Mouse (Mus musculus) ovary, postnatal 14 days (tissue): ENCODE measurements around the gene Rin1.
"Not testable (repeated sequence)": the region's sequence is repeated elsewhere in the genome, so short reads cannot be mapped to it uniquely, and the experiment has no call there.

Source experiments
- DNase-seq: peaks from one replicate; pipeline ENCODE4 v3.0.0; 2022; ENCODE audit warnings: low spot score

Gene Rin1

DNA sequence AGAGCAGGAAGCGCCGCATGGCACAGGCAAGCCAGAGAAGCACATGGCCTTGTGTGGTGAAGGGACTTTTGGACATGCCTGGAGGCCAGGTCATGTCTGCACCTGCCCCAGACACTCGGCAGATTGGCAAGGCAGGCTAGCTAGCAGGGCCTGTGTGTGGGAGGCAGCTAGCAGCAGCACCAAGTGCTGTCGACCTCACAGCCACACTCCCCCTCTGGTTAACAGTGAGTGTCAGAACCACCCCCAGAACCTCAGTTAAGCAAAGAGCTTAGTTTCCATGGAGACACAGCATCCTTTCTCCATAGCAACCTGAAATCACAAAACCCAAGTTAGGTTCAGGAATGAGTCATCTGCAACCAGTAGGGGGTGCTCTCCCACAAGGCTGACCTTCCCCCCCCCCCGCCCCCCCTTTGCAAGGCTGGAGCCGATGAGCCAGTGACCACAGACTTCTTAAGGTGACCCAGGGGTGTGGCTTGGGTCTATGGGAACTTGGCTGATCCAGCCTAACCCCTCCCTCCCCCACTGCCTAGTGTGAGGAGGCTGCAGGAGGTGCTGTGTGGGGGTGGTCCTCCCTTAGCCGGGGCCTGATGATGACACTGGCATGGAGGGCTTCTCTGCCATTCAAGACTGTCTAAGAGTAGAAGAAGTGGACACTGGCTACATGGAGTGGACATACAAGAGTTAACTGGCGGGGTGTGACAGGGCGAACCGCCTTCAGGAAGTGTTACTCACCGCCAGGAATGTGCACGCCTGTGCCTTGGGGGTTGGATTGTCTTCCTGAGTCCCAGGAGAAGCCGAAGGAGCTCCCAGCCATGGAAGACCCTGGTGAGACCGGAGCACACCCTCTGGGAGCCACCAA is at the start of gene Rin1:
Rin1 (plus strand) TSS at position 435 of the 859 bp plus-strand sequence.
- DNase-seq = no peak

DNA sequence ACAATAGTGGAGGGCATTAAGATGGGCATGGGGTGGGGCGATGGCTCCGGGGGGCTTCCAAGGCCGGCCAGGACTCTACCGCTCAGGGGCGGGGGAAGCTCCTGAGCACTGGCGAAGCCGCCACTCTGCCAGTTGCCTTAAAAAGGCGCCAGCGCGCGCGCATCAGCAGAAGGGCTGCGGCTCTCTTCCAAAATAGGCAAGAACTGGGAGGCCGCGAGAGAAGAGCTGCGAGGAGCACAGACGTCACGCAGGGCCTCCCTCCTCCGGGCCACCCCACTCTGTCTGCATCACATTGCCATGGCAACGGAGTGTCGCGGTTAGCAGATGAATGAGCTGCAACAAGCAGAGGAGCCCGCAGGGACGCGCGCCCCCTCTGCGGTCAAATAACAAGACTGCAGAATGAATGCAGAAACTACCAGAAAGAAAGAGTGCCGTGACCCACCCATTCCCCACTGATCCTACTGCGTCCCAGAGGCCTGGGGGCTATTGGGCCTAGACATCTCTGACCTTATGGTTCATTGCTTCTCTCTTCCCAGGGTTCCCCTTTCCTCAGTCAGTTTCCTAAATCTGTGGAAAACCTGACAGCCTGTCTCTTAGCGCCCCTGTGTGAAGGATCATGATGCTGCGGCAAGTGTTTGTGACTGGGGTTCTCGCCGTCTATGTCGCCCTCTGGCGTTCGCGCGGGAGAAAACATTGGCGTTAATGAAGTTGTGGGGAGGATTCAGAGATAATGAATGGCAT is 48.4 kb upstream of the Rin1 start:
- DNase-seq = peak; percentile 72

DNA sequence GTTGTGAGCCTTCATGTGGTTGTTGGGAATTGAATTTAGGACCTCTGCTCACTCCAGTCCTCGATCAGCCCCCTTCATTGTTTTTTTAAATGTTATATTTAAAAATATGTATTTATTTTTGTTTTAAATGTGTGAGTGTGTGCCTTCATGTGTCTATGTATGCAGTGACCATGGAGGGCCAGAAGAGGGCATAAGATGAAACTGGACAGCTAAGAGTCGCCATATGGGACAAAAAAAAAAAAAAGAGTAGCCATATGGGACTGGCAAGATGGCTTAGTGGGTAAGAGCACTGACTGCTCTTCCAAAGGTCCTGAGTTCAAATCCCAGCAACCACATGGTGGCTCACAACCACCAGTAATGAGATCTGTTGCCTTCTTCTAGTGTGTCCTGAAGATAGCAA is 46.6 kb upstream of the Rin1 start:
- DNase-seq = not testable (repeated sequence)

DNA sequence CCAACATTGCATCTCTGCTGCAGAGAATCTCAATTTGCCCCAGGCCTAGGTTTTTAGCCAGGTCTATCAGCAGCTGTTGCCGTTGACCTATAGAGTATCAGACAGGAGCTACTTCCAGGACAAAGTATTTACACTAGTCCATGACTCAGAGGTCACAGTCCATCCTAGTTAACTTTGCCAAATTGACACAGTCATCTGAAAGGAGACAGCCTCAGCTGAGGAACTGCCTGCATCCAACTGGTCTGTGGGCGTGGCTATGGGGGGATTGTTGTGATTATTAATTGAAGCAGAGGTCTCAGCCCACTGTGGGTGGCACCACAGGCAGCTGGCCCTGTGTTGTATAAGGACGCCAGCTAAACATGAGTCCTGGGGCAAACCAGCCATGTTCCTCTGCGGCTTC is 45.4 kb upstream of the Rin1 start:
- no peak for DNase-seq

GRCm38 (mm10) chr19:5013138-5013537 is 37.1 kb upstream of the Rin1 start:
- no peak for DNase-seq

- DNase-seq = no peak
These were observed 35.3 kb upstream of the Rin1 start for GRCm38 (mm10) chr19:5014961-5015398.

- DNase-seq = no peak
These were observed 34.0 kb upstream of the Rin1 start for GRCm38 (mm10) chr19:5016221-5016742.

DNA sequence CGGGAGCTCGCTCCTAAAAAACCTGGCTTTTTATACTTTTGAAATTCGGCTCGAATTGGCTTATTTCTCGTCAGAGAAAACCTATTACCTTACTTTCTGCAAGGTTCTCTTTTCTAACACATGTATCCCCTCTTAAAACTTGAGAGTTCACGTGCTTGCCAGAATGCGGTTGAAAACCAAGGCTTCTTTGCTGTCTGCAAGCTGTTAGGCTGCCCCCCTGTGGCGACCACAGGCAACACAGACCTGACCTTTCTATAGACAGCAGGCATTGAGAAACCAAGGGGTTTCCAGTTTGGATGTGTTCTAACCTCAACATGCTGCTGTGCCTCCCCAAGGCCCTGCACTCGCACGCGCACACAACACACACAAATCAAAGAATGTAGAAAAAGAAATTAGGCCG is 33.5 kb upstream of the Rin1 start:
- no peak for DNase-seq

DNA sequence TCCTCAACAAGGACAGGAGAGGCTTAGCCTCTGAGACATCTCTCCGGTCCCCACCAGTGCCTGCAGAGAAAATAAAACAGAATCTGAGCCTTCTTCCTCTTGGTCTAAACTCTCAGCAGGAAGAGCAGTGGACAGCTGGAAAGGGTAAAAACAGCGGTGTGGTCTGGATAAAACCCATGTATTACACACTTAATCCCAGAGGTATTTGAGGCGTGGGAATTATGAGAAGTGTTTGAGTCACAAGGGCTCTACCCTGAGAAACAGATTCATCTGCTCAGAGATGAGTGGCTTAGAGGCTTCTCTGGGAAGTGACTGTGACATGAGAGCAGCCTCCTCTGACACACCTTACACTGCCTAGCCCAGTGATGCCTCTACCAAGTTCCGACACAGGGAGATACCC is 32.7 kb upstream of the Rin1 start:
- DNase-seq = no peak

GRCm38 (mm10) chr19:5018191-5018590 is 32.1 kb upstream of the Rin1 start:
- DNase-seq = no peak

- DNase-seq = no peak
These were observed 28.9 kb upstream of the Rin1 start for GRCm38 (mm10) chr19:5021416-5021815.

GRCm38 (mm10) chr19:5023621-5024479 is 26.4 kb upstream of the Rin1 start, which contains the start of gene Slc29a2:
Slc29a2 (plus strand) TSS chr19:5023860.
- peak; percentile 80 for DNase-seq

GRCm38 (mm10) chr19:5026111-5026510 is 24.2 kb upstream of the Rin1 start:
- no peak for DNase-seq

- DNase-seq = no peak
These were observed 17.6 kb upstream of the Rin1 start for GRCm38 (mm10) chr19:5032686-5033085.

DNA sequence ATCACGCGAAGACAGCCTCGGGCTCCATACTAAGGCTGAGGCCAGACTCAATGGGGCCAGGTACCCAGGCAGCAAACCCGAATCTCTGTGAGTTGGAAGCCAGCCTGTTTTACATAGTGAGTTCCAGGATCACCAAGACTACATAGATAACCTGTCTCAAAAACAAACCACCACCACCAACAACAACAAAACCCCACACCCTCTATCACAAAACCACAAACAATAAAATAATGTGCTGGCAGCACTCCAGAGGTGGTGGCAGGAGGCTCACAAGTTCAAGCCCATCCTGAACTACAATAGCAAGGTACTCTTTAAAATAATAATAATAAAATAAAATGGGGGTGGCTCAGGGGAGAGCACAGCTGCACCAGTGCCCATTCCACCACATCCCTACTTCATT is 13.7 kb upstream of the Rin1 start:
- DNase-seq = no peak

DNA sequence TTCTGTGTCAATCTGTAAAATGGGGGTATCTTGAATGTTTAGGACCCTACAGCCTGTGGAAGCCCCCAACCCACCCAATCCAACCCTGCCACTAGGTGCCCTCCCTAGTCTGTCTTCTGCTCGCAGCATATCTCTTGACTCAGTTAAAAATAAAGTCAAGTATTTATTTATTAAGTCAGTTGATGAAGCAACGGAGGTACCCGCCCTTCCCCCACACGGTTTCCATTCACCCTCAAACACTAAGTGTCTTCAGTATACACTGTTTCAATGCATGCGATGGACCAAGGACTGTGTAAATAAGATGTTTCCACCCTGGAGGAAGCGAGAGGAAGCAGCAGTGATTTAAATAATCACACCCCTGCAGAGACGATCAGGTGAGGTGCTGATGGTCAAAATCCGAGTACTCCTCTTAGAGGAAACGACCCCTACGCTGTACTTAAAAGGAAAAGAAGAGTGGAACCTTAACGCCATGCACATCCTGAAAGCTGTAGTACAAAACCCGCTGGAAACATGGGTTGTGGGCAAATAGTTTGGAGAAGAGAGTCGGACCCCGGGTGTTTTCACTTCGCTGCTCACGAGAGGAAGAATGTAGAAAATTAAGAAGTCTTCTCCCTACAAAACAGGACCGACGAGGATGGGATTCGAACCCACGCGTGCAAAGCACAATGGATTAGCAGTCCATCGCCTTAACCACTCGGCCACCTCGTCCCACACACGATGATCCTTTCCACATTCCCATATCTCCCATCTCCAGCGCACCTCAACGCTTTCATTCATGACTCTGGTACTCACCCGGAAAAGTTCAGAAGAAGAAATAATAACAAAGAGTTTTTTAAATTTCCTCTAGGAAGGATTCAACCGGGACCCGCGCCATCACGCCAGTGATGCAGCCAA is 12.4 kb upstream of the Rin1 start:
- peak; percentile 72 for DNase-seq

- peak; percentile 79 for DNase-seq
These were observed 11.5 kb upstream of the Rin1 start, which contains the start of the genes B4gat1 and AC124502.3 for GRCm38 (mm10) chr19:5038709-5039156. B4gat1 (plus strand) TSS chr19:5038826. AC124502.3 (plus strand) TSS chr19:5038891.

DNA sequence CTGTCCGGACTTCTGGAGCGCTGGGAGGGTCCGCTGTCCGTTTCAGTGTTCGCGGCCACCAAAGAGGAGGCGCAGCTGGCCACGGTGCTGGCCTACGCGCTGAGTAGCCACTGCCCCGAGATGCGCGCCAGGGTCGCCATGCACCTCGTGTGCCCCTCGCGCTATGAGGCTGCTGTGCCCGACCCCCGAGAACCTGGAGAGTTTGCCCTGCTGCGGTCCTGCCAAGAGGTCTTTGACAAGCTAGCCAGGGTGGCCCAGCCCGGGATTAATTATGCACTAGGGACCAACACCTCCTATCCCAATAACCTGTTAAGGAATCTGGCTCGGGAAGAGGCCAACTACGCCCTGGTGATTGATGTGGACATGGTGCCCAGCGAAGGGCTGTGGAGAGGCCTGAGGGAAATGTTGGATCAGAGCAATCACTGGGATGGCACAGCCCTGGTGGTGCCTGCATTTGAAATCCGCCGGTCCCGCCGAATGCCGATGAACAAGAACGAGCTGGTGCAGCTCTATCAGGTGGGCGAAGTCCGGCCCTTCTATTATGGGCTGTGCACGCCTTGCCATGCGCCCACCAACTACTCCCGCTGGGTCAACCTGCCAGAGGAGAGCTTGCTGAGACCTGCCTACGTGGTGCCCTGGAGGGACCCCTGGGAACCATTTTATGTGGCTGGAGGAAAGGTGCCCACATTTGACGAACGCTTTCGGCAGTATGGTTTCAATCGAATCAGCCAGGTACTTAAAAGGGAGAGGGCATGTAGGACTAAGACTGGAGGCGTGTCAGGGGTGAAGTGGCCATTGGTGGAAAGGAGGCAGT is 10.8 kb upstream of the Rin1 start:
- DNase-seq = no peak

GRCm38 (mm10) chr19:5040862-5041523 is 9.3 kb upstream of the Rin1 start, which contains the start of gene Brms1:
Brms1 (plus strand) TSS chr19:5041354.
- DNase-seq = peak; percentile 85
